Mouse (Mus musculus) urinary bladder, postnatal 10 days (tissue): ENCODE data around the gene Hadha.

Experiments used
- DNase-seq: peaks from one replicate; pipeline ENCODE4 v3.0.0; 2022; ENCODE audit warnings: low spot score

Gene Hadha

DNA sequence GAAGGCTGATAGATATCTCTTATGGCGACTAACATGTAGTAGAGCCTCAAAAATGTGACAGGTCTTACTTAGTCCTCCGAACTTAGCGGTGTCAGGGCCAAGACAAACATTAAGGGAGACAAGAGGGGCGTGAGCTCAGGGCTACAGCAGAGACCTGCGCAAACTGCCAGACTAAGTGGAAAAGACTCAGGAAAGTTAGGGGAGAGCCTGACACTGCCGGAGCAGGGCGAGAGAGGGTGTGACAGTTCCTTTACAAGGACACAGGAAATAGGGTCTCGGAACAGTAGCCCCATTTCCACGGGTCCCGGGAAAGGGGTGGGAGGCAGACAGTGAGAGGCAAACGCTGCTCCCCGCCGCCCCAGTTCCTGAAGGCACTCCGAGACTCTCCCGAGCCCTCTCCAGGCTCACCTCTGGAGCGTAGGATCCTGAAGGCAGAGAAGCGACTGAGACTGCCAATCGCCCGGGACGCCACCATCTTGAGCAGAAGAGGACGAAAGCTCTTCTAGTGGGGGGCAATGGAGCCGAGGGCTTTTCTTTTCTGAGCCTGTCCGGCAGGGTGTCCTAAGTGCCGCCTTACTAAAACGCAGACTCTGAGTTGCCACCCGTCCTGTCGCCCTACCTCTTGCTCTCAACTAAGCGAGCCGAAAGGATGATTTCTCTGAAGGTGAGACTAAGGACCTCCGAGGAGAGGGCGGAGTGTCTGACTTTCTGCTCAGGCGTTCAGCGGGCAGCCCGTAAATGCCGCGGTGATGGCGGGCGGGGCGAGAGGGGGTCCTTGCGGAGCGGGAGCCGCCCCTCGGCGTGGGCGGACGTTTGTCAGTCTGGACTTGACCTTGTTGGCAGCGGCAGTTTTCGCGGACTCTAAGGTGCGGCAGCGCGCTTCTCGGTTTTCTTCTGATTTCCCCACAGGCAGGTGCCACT lies at the start of gene Hadha, which contains the start of gene Hadhb:
Gene Hadha (minus strand): TSS at position 689 of the 921 bp plus-strand sequence.
Gene Hadhb (plus strand): TSS at position 775 of the 921 bp plus-strand sequence.
- peak; percentile 63 for DNase-seq

- no peak for DNase-seq
Observed at GRCm38 (mm10) chr5:30204441-30204840, 49.5 kb upstream of the Hadha start.

DNA sequence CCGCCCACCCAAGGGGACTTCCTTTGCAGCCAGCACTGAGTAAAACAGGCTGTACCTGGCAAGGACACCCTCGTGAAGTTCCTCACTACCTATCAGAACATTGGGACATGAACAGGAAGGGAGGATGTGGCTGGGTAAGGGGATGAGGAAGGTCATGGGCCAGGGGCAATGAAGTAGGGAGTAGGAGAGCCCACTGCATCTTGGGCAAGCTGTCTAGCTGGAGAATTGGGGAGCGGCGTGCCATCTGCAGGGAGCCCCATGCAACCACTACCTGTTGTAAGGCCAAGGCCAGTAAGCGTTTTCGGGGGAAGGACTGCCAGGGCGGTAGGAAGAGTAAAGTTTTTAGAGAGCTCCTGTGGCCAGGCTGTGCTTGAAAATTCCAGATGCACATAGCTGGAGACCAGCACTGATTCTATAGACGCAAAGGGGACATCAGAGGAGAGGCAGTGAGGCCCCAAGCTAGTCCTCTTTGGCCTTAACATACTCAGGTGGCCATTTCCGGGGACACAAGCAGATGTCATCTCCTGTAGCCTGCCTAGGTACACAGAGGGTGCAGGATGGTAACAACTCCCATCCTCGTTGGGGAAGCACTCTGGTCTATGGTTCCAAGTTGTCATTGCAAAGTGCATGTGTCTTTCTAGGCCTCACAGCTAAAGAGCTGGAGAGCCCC lies 48.4 kb upstream of the Hadha start:
- no peak for DNase-seq

DNA sequence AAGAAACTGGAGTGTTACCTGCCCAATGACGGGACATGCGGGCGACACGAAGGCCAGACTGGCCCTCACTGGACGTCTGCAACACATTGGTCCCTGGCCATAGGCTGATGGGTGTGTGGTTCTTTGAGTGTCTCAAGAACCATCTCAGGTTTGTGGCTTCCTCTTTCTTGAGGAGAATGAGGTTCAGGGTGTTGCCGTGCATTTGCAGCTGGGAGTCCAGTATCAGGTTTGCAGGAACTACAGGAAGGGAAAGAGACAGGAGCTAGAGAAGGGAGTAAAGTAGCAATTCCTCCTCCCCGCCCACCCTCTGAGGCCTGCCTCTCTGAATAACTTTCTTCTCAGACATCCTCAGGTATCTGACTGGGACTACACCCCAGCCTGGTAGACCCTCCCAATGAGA lies 47.3 kb upstream of the Hadha start:
- no peak for DNase-seq

DNA sequence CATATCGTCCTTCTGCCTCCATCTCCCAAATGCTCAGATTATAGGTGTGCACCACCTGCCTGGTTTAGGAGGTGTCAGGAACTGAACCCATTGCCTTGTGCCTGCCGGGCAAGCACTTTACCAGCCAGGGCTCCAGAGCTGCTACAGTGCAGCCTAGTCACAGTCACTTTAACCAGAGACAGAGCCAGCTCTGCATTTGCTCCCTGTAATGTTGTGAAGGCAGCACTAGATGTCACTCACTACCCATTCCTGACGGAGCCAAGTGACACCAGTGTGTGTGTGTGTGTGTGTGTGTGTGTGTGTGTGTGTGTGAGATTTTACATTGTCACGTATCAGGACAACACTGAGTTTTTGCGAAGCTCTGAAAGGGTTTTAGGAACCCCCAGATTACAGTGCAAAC lies 46.6 kb upstream of the Hadha start:
- DNase-seq: no peak

- no peak for DNase-seq
Observed at GRCm38 (mm10) chr5:30198257-30198656, 43.3 kb upstream of the Hadha start.

DNA sequence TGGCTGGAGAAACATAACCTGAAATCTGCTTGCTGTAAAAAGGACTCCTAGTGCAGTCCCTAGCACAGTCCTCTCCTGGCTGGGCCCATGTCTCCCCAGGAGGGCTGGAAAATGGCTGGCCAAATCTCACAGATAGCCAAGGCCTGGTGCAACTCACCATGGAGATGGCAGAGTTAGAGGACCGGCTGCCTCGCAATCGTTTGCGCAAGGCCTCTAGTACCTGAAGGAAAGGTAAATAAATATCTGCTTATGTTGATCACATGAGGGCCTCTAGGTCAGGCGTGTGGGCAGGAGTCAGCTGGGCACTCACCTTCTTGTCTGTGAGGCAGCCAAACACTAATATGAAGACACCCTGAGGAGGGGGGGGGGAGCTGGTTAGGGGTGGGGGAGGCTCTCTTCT lies 40.4 kb upstream of the Hadha start:
- no peak for DNase-seq

DNA sequence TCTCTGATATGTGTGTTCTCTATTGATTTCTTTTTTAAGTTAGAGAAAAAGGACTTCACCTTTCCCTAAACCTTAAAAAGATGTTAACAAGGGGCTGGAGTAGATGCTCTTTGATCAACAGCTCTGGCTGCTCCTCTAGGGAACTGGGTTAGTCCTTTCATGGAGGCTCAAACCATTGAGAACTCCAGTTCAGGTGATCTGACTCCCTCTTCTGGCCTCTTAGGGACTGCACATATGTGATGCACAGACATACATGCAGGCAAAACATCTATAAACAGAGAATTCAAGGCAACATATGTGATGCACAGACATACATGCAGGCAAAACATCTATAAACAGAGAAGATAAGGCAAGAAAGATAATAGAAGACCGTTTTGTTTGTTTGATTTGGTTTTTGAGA lies 37.5 kb upstream of the Hadha start:
- no peak for DNase-seq

- no peak for DNase-seq
Observed at GRCm38 (mm10) chr5:30187687-30188485, 32.9 kb upstream of the Hadha start.

DNA sequence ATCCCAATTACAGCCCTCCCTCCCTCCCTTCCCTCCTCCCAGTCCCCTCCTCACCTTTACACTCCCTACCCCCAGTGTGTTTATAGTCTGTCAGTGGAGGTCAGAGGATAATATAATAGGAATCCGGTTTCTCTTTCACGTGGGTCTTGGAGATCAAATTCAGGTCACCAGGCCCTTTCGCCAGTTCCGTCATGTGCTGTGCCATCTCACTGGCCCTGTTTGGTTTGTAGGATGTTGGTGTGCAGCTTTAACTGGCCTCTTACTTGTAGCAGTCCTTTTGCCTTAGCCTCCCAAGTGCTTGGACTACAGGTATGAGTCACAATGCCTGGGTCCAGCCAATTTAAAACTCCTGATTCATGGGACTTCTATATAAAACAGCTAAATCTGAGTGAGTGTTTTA lies 20.8 kb upstream of the Hadha start:
- DNase-seq: no peak

- no peak for DNase-seq
Observed at GRCm38 (mm10) chr5:30172931-30173692, 18.1 kb upstream of the Hadha start.

DNA sequence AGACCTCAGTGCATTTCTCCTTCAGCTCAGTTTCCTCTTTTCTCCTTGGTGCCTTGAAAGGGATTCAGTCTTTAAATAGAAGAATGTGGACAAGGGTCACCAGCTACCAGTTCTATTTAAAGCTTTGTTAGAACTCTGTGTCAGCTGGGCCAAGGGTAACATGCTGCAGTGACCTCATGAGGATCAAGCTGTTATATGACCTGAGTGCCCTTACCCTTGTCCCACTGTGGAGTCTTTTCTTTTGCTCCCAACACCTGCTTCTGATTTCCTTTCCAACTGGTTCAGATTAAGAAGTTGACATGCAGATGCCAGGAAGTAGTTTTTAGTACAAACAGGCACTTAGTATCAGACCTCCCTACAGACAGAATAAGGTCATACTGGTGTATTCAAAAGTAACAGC lies 17.2 kb upstream of the Hadha start:
- DNase-seq: no peak

- DNase-seq: no peak
Observed at GRCm38 (mm10) chr5:30170303-30170940, 15.5 kb upstream of the Hadha start.

GRCm38 (mm10) chr5:30165234-30165946 lies 10.4 kb upstream of the Hadha start:
- DNase-seq: no peak

DNA sequence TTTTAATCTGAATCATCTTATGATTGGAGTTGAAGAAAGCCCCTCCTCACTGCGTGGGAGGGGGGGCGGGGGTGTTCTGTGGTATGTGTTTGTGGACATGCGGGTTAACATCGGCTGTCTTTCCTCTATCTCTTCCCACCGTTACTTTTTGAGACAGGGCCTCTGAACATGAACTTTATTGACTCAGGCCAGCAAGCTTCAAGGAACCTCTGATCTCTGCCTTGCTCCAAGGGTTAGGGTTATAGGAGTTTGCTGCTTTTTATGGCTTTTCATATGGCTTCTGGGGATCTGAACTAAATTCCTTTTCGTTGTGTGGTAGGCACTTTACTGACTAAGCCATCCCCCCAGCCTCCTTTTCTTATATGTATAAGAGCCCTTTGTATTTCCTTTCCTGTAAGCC lies 7.4 kb upstream of the Hadha start:
- DNase-seq: no peak

DNA sequence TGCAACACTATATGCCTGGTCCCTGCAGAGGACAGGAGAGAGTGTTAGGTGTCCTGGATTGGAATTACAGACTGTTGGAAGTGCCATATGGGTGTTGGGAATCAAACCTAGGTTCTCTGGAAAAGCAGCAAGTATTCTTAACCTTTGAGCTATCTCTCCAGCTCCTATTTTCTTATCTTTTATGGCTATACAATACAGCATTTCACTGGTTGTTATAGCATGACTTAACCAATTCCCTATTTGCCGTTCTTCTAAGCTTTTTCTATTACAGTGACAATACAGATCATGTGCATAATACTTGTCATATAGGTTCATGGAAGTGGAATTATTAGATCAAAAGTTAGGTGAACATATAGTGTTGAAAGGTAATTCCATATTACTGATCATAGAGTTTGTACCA lies 6.9 kb upstream of the Hadha start:
- DNase-seq: no peak

DNA sequence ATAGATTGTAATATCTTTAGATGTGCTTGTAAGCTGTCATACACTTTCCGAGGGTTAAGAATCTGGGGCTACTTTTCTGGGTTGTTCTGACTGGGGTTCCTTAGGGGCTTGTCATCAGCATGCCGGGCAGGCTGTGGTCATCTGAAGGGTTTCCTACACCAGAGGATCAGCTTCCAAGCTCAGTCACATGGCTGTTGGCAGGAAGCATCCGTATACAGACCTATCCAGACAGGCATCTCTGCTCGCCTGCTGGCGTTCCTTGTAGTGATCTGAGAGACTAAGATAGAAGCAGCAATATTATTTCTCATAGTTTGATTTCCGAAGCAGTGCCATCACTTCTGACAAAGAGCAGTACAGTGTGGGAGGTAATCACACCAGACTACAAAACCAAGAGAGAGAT lies 4.6 kb upstream of the Hadha start:
- no peak for DNase-seq

GRCm38 (mm10) chr5:30155821-30156629 lies 1.1 kb upstream of the Hadha start:
- no peak for DNase-seq

DNA sequence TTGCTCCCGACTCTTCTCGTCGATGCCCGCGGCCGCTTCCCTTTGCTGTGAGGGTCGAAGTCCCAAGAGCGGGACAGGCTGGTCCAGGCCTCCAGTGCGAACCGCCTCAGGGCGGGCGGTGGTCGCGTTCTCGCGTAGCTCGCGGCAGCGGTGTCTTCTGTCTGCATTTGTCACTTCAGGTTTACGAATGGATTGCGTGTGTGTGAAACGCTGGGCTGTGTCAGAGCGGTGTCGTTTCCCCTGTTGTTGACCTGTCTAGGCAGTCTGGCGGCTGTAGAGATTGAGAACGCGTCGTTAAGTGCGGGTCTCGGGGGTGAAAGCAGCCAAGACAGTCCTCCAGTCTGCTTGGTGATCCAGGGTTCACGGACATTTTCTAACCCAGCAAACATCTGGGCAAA lies 432 bp upstream of the Hadha start:
- no peak for DNase-seq

GRCm38 (mm10) chr5:30154013-30154412 lies 949 bp downstream of the Hadha start:
- no peak for DNase-seq
